Mouse (Mus musculus): Measurements from ENCODE around the gene Lingo1.

The Lingo1 gene

GRCm38 (mm10) chr9:56727703-56728684 is 68.3 kb downstream of the Lingo1 start:
- DNase-seq (ENCODE audit: low spot score in 2 of 2) = no peak

GRCm38 (mm10) chr9:56725814-56726213 is 70.5 kb downstream of the Lingo1 start:
- peak in 1 of 2 experiments; percentile 25 for DNase-seq (ENCODE audit: low spot score in 2 of 2)

GRCm38 (mm10) chr9:56722089-56722825 is 74.0 kb downstream of the Lingo1 start:
- no peak for DNase-seq (ENCODE audit: low spot score in 2 of 2)

GRCm38 (mm10) chr9:56718984-56719383 is 77.3 kb downstream of the Lingo1 start:
- DNase-seq (ENCODE audit: low spot score in 2 of 2) = no peak

GRCm38 (mm10) chr9:56716565-56716964 is 79.7 kb downstream of the Lingo1 start:
- DNase-seq (ENCODE audit: low spot score in 2 of 2) = no peak

- DNase-seq (ENCODE audit: low spot score in 2 of 2) = no peak
These were observed 80.2 kb downstream of the Lingo1 start for GRCm38 (mm10) chr9:56716066-56716465.

- DNase-seq (ENCODE audit: low spot score in 2 of 2) = no peak
These were observed 81.9 kb downstream of the Lingo1 start for GRCm38 (mm10) chr9:56714391-56714790.

GRCm38 (mm10) chr9:56712667-56713369 is 83.5 kb downstream of the Lingo1 start:
- DNase-seq (ENCODE audit: low spot score in 2 of 2) = no peak

- no peak for DNase-seq (ENCODE audit: low spot score in 2 of 2)
These were observed 85.3 kb downstream of the Lingo1 start for GRCm38 (mm10) chr9:56710958-56711357.

GRCm38 (mm10) chr9:56706482-56707085 is 89.7 kb downstream of the Lingo1 start:
- no peak for DNase-seq (ENCODE audit: low spot score in 2 of 2)

GRCm38 (mm10) chr9:56701394-56701793 is 94.9 kb downstream of the Lingo1 start:
- DNase-seq (ENCODE audit: low spot score in 2 of 2) = no peak

- DNase-seq (ENCODE audit: low spot score in 2 of 2) = no peak
These were observed 95.4 kb downstream of the Lingo1 start for GRCm38 (mm10) chr9:56700866-56701265.

GRCm38 (mm10) chr9:56698715-56699370 is 97.4 kb downstream of the Lingo1 start:
- DNase-seq (ENCODE audit: low spot score in 2 of 2) = no peak

- no peak for DNase-seq (ENCODE audit: low spot score in 2 of 2)
These were observed 102.2 kb downstream of the Lingo1 start for GRCm38 (mm10) chr9:56694079-56694478.

GRCm38 (mm10) chr9:56691226-56691625 is 105.0 kb downstream of the Lingo1 start:
- no peak for DNase-seq (ENCODE audit: low spot score in 2 of 2)

GRCm38 (mm10) chr9:56690679-56691078 is 105.6 kb downstream of the Lingo1 start:
- DNase-seq (ENCODE audit: low spot score in 2 of 2) = no peak

GRCm38 (mm10) chr9:56687490-56687889 is 108.8 kb downstream of the Lingo1 start:
- no peak for DNase-seq (ENCODE audit: low spot score in 2 of 2)

GRCm38 (mm10) chr9:56687145-56687477 is 109.2 kb downstream of the Lingo1 start:
- no peak for DNase-seq (ENCODE audit: low spot score in 2 of 2)

GRCm38 (mm10) chr9:56686339-56687144 is 109.7 kb downstream of the Lingo1 start:
- DNase-seq (ENCODE audit: low spot score in 2 of 2) = no peak

GRCm38 (mm10) chr9:56682826-56683225 is 113.4 kb downstream of the Lingo1 start:
- DNase-seq (ENCODE audit: low spot score in 2 of 2) = no peak
